Mouse (Mus musculus) MEL (cell line): ENCODE data around the gene Sart1. TPM values are rescaled to one million over a fixed set of nuclear protein-coding genes. Genes with fewer than 3 reads are reported as not detected.

Experiments
- DNase-seq: peaks from one replicate; pipeline ENCODE4 v3.0.0; 2011; ENCODE audit warnings: low read depth, low spot score
- H3K27ac ChIP-seq: 2 replicates; pipeline ENCODE4 v1.5.1; 2012; ENCODE audit warnings: low read depth, mild to moderate bottlenecking, control low read depth, low read length, moderate library complexity; ENCODE audit not compliant: control insufficient read depth
- H3K27me3 ChIP-seq, 2 experiments: fragments of 150-350 bp in 1 of 2; sonication (generic) in 1 of 2; 2 replicates each; pipeline ENCODE4 v1.6.1; 2012; ENCODE audit warnings: low read length in 2 of 2, mild to moderate bottlenecking in 2 of 2, improper control_type of control experiment in 1 of 2, moderate library complexity in 1 of 2; ENCODE audit not compliant: insufficient read depth in 2 of 2, control insufficient read depth in 1 of 2
- H3K36me3 ChIP-seq, 2 experiments: 2 replicates each; pipeline ENCODE4 v1.6.1; 2012 to 2014; ENCODE audit warnings: low read length in 2 of 2, improper control_type of control experiment in 1 of 2, inconsistent platforms in 1 of 2, mild to moderate bottlenecking in 1 of 2; ENCODE audit not compliant: insufficient read depth in 2 of 2, control insufficient read depth in 1 of 2
- H3K4me1 ChIP-seq, 2 experiments: fragments of 150-350 bp in 1 of 2; sonication (generic) in 1 of 2; 2 replicates each; pipeline ENCODE4 v1.6.1; 2012; ENCODE audit warnings: low read length in 2 of 2, improper control_type of control experiment in 1 of 2, mild to moderate bottlenecking in 1 of 2; ENCODE audit not compliant: insufficient read depth in 2 of 2, control insufficient read depth in 1 of 2
- H3K4me3 ChIP-seq, 2 experiments: fragments of 150-350 bp in 1 of 2; sonication (generic) in 1 of 2; 2 replicates each; pipeline ENCODE4 v1.5.1; 2012; ENCODE audit warnings: low read depth in 2 of 2, low read length in 2 of 2, mild to moderate bottlenecking in 2 of 2, moderate library complexity in 2 of 2, control low read depth in 1 of 2, improper control_type of control experiment in 1 of 2; ENCODE audit not compliant: control insufficient read depth in 1 of 2, insufficient read depth in 1 of 2
- H3K79me2 ChIP-seq: 2 replicates; pipeline ENCODE4 v1.6.1; 2012; ENCODE audit warnings: mild to moderate bottlenecking, low read length, moderate library complexity; ENCODE audit not compliant: control insufficient read depth, poor library complexity, insufficient read depth
- H3K9ac ChIP-seq: 2 replicates; pipeline ENCODE4 v1.6.1; 2012; ENCODE audit warnings: low read depth, mild to moderate bottlenecking, control low read depth, low read length, moderate library complexity; ENCODE audit not compliant: control insufficient read depth, poor library complexity, severe bottlenecking
- H3K9me3 ChIP-seq: fragments of 150-350 bp; sonication (generic); replicated peaks from 2 replicates; pipeline ENCODE4 v1.6.1; 2012; ENCODE audit warnings: mild to moderate bottlenecking, low read length, improper control_type of control experiment, moderate library complexity; ENCODE audit not compliant: insufficient read depth
- CHD1 ChIP-seq: IDR thresholded peaks from 2 replicates; pipeline ENCODE4 v1.6.1; 2012; ENCODE audit warnings: low read depth, mild to moderate bottlenecking, inconsistent platforms, low read length, improper control_type of control experiment
- CTCF ChIP-seq, 3 experiments: IDR thresholded peaks in 2 of 3; conservative IDR thresholded peaks in 1 of 3; 2 replicates each; pipeline ENCODE4 v1.5.1; 2011 to 2012; ENCODE audit warnings: low read length in 3 of 3, low read depth in 2 of 3, mild to moderate bottlenecking in 2 of 3, improper control_type of control experiment in 1 of 3, inconsistent platforms in 1 of 3, mixed read lengths in 1 of 3, moderate library complexity in 1 of 3; ENCODE audit not compliant: control insufficient read depth in 1 of 3, insufficient read depth in 1 of 3, poor library complexity in 1 of 3, severe bottlenecking in 1 of 3
- ELF1 ChIP-seq: IDR thresholded peaks from 2 replicates; pipeline ENCODE4 v1.6.1; 2014; ENCODE audit warnings: low read depth, mild to moderate bottlenecking, inconsistent platforms, low read length, improper control_type of control experiment, moderate library complexity
- KAT2A ChIP-seq: conservative IDR thresholded peaks from 2 replicates; pipeline ENCODE4 v1.6.1; 2012; ENCODE audit warnings: low read depth, low read length, improper control_type of control experiment, inconsistent platforms
- MAX ChIP-seq: IDR thresholded peaks from 2 replicates; pipeline ENCODE4 v1.6.1; 2011; ENCODE audit warnings: low read length, improper control_type of control experiment
- MEF2A ChIP-seq: IDR thresholded peaks from 2 replicates; pipeline ENCODE4 v1.6.1; 2014; ENCODE audit warnings: low read depth, mild to moderate bottlenecking, inconsistent platforms, low read length, improper control_type of control experiment; ENCODE audit not compliant: poor library complexity, insufficient replicate concordance, severe bottlenecking; ENCODE audit errors: extremely low read depth
- MYC ChIP-seq: IDR thresholded peaks from 2 replicates; pipeline ENCODE4 v1.6.1; 2011; ENCODE audit warnings: low read depth, mild to moderate bottlenecking, low read length, improper control_type of control experiment, moderate library complexity
- NELFE ChIP-seq: IDR thresholded peaks from 2 replicates; pipeline ENCODE4 v1.6.1; 2011; ENCODE audit warnings: low read depth, low read length, improper control_type of control experiment
- POLR2A ChIP-seq, 2 experiments: IDR thresholded peaks; 2 replicates each; pipeline ENCODE4 v1.6.1; 2011 to 2012; ENCODE audit warnings: low read length in 2 of 2, mild to moderate bottlenecking in 2 of 2, control low read depth in 1 of 2, improper control_type of control experiment in 1 of 2, low read depth in 1 of 2, moderate library complexity in 1 of 2; ENCODE audit not compliant: control insufficient read depth in 1 of 2, insufficient read depth in 1 of 2, poor library complexity in 1 of 2
- POLR2AphosphoS2 ChIP-seq: IDR thresholded peaks from 2 replicates; pipeline ENCODE4 v1.6.1; 2011; ENCODE audit warnings: low read length, improper control_type of control experiment
- RAD21 ChIP-seq: IDR thresholded peaks from 2 replicates; pipeline ENCODE4 v1.6.1; 2011; ENCODE audit warnings: mild to moderate bottlenecking, low read depth, low read length, improper control_type of control experiment
- RCOR1 ChIP-seq: IDR thresholded peaks from 2 replicates; pipeline ENCODE4 v1.6.1; 2012; ENCODE audit warnings: low read depth, mild to moderate bottlenecking, inconsistent platforms, low read length, improper control_type of control experiment
- TCF12 ChIP-seq: IDR thresholded peaks from 2 replicates; pipeline ENCODE4 v1.6.1; 2014; ENCODE audit warnings: low read depth, mild to moderate bottlenecking, inconsistent platforms, low read length, improper control_type of control experiment, moderate library complexity
- ZMIZ1 ChIP-seq: IDR thresholded peaks from 2 replicates; pipeline ENCODE4 v1.6.1; 2012; ENCODE audit warnings: low read depth, mild to moderate bottlenecking, inconsistent platforms, low read length, improper control_type of control experiment, moderate library complexity
- ZNF384 ChIP-seq: IDR thresholded peaks from 2 replicates; pipeline ENCODE4 v1.6.1; 2012; ENCODE audit warnings: low read depth, mild to moderate bottlenecking, inconsistent platforms, low read length, improper control_type of control experiment
- polyA plus RNA-seq, 2 experiments: library from polyadenylated mRNA; stranded (reverse) in 1 of 2; unstranded in 1 of 2; fragments of >175 nt in 1 of 2; fragments of >200 nt in 1 of 2; gene quantifications; 2 replicates each; pipeline versions ENCODE4 v1.2.1 to v1.2.4; 2012; ENCODE audit warnings: low replicate concordance in 2 of 2, low read depth in 1 of 2; ENCODE audit not compliant: insufficient read length in 2 of 2, insufficient read depth in 1 of 2, missing spikeins in 1 of 2
- total RNA-seq: library from RNA; depleted of rRNA; stranded (reverse); fragments of 300-350 nt; gene quantifications from 2 replicates; pipeline ENCODE4 v1.2.3, GENCODE M21; 2012

Gene Sart1
- total and polyA plus RNA-seq, 3 experiments: 117 to 141 TPM; not detected in 1

- Histone ChIP-seq H3K9ac (no peak overlapping the region), H3K36me3 (peaks cover 0 to 9% of the 10 kb centered on the region in 2 experiments; a peak in 2 of 4 replicates), H3K27ac (no peak overlapping the region), H3K4me1 (peaks cover 0 to 12% of the 10 kb centered on the region in 2 experiments; a peak in 2 of 4 replicates), H3K27me3 (no peaks in the 10 kb centered on the region), H3K9me3 (no peaks in the 10 kb centered on the region), H3K4me3 (no peak overlapping the region), H3K79me2 (peaks cover 24% of the 10 kb centered on the region)
- no peak for DNase-seq
- TF ChIP-seq CTCF (IDR thresholded peaks at IDR 0.05 in 2 of 3, conservative IDR thresholded peaks at IDR 0.05 in 1 of 3; ENCODE audit: control insufficient read depth in 1 of 3, insufficient read depth in 1 of 3, low read depth in 2 of 3, low read length in 3 of 3, poor library complexity in 1 of 3, severe bottlenecking in 1 of 3) (peak; percentile 12 to 26 (median 25); a peak in 4 of 6 replicates), RAD21 (no peak; the same call in 1 of the 2 replicates), KAT2A (no peak), RCOR1 (no peak), NELFE (no peak), POLR2AphosphoS2 (no peak)
Observed at GRCm38 (mm10) chr19:5370932-5371331, 17.6 kb downstream of the Sart1 start.

GRCm38 (mm10) chr19:5367455-5367854 lies 21.0 kb downstream of the Sart1 start:
- Histone ChIP-seq H3K27me3 (no peaks in the 10 kb centered on the region), H3K4me3 (peak overlapping the region; percentile 73 to 98), H3K36me3 (peaks cover 1 to 30% of the 10 kb centered on the region in 2 experiments; a peak in 3 of 4 replicates), H3K4me1 (peaks cover 0 to 33% of the 10 kb centered on the region in 2 experiments; a peak in 3 of 4 replicates), H3K9ac (peak overlapping the region; percentile 98), H3K79me2 (peaks cover 39% of the 10 kb centered on the region), H3K9me3 (no peaks in the 10 kb centered on the region), H3K27ac (peak overlapping the region; percentile 94)
- peak; percentile 59 for DNase-seq
- peak; percentile 38 for TF ChIP-seq RAD21
- 0 out of 2 replicates have a peak, but pooled peaks have one; percentile 36 for TF ChIP-seq ELF1
- TF ChIP-seq ZNF384: peak; percentile 74
- TF ChIP-seq ZMIZ1: no peak
- no peak for TF ChIP-seq CHD1
- TF ChIP-seq CTCF (IDR thresholded peaks at IDR 0.05 in 2 of 3, conservative IDR thresholded peaks at IDR 0.05 in 1 of 3; ENCODE audit: control insufficient read depth in 1 of 3, insufficient read depth in 1 of 3, low read depth in 2 of 3, low read length in 3 of 3, poor library complexity in 1 of 3, severe bottlenecking in 1 of 3): peak; percentile 7 to 56 (median 47); a peak in 5 of 6 replicates
- TF ChIP-seq TCF12: 0 out of 2 replicates have a peak, but pooled peaks have one; percentile 12

- Histone ChIP-seq H3K36me3 (peaks cover 1 to 30% of the 10 kb centered on the region in 2 experiments; a peak in 3 of 4 replicates), H3K9ac (peak within 1 kb of the TSS; percentile 98), H3K4me1 (peaks cover 0 to 33% of the 10 kb centered on the region in 2 experiments; a peak in 3 of 4 replicates), H3K27ac (peak within 1 kb of the TSS; percentile 94), H3K79me2 (peaks cover 39% of the 10 kb centered on the region), H3K4me3 (peak within 1 kb of the TSS; percentile 77 to 98), H3K9me3 (no peaks in the 10 kb centered on the region), H3K27me3 (no peaks in the 10 kb centered on the region)
- TF ChIP-seq ZMIZ1: no peak
- TF ChIP-seq POLR2A (IDR thresholded peaks at IDR 0.05; ENCODE audit: control insufficient read depth in 1 of 2, insufficient read depth in 1 of 2, low read depth in 1 of 2, low read length in 2 of 2, poor library complexity in 1 of 2): peak in 1 of 2 experiments; percentile 57; a peak in 2 of 4 replicates
- TF ChIP-seq MEF2A: no peak
- 0 out of 2 replicates have a peak, but pooled peaks have one; percentile 54 for TF ChIP-seq POLR2AphosphoS2
- 0 out of 2 replicates have a peak, but pooled peaks have one; percentile 5 for TF ChIP-seq MYC
- no peak for TF ChIP-seq KAT2A
- TF ChIP-seq TCF12: no peak
- TF ChIP-seq MAX: peak; percentile 51; the same call in 1 of the 2 replicates
- no peak for DNase-seq
Observed at GRCm38 (mm10) chr19:5367053-5367359, 21.5 kb downstream of the Sart1 start, which contains the start of gene Banf1. Banf1 (minus strand) TSS chr19:5367168.
